Mouse (Mus musculus): Measurements from ENCODE around the gene Pard3.

DNA sequence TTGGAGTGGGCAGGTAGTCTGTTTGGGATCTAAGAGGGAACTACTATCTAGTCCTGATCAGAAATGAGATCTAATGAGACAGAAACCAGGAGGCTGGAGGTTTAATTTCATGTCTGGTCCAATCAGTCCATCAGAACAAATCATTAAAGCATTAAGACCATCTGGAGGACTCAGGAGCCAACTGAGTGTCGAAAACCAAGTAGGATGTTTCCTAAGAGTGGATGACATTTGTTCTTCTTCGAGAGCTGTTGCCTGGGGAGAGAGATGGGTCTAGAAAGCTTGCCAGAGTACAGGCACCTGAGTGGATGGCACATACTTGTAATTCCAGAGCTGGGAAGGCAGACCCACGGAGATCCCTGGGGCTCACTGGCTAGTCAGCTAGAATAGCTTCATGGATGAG, 468.2 kb downstream of the Pard3 start:
- TF ChIP-seq POLR2A (IDR thresholded peaks at IDR 0.05; ENCODE audit: low read depth, low read length) (no peak), CTCF (conservative IDR thresholded peaks at IDR 0.05; ENCODE audit: insufficient read depth, insufficient read length, low read depth, low read length) (no peak)
